Mouse (Mus musculus) Patski (cell line): ENCODE measurements around the gene Map4k3. TPM values are rescaled to one million over a fixed set of nuclear protein-coding genes. Genes with fewer than 3 reads are reported as not detected.

Source experiments
- ATAC-seq: fragments of 100-300 bp; one replicate; pipeline ENCODE4 v1.8.0; 2021
- CTCF ChIA-PET: fragments of 350-600 bp; sonication (Branson Sonifier 250); formaldehyde crosslinking; loops from one replicate; lab custom pipeline; 2022; ENCODE audit warnings: inconsistent platforms; lab: Charles Lee
- POLR2A ChIA-PET: fragments of 350-600 bp; sonication (Branson Sonifier 250); formaldehyde crosslinking; loops from one replicate; lab custom pipeline; 2022; ENCODE audit warnings: antibody characterized with exemption, inconsistent platforms; lab: Charles Lee
- DNase-seq: peaks from one replicate; pipeline ENCODE4 v3.0.0-alpha.2; 2011; ENCODE audit warnings: low read depth, low spot score
- H3K27me3 ChIP-seq: fragments of 371-371 bp; one replicate; pipeline ENCODE4 v1.5.1; 2021
- CTCF ChIP-seq: fragments of 100-300 bp; IDR thresholded peaks from one replicate; pipeline ENCODE4 v1.5.1; 2021
- in situ Hi-C: fragments of 300-500 bp; cut with MboI; formaldehyde crosslinking; loops from 3 replicates; pipeline ENCODE4 v1.11.1; 2018; ENCODE audit warnings: low pct_unique_long_range_greater_than_20kb, mixed read lengths
- polyA plus RNA-seq: library from polyadenylated mRNA; unstranded; gene quantifications from one replicate; pipeline ENCODE4 v1.2.3, GENCODE M21; 2021

Gene Map4k3
- polyA plus RNA-seq, 1 experiment from 2014 or later: 94.2 TPM

GRCm38 (mm10) chr17:80729825-80730224 lies 1.5 kb upstream of the Map4k3 start:
- DNase-seq (no peak), ATAC-seq (no peak)
- no peak for TF ChIP-seq CTCF
- ChIA-PET CTCF (interaction anchor here (1.7 kb wide), 1 partner anchor 26 kb away, joined by 5 read pairs; no protein-coding TSS in a partner anchor), POLR2A (interaction anchor here (0.6 kb wide), 1 partner anchor 26 kb away, joined by 3 read pairs; no protein-coding TSS in a partner anchor)
- no peaks in the 10 kb centered on the region for H3K27me3 ChIP-seq
- in situ Hi-C loops: loop anchor here (5.0 to 10.0 kb wide), 2 partner anchors 37 to 285 kb away; no protein-coding TSS in a partner anchor

DNA sequence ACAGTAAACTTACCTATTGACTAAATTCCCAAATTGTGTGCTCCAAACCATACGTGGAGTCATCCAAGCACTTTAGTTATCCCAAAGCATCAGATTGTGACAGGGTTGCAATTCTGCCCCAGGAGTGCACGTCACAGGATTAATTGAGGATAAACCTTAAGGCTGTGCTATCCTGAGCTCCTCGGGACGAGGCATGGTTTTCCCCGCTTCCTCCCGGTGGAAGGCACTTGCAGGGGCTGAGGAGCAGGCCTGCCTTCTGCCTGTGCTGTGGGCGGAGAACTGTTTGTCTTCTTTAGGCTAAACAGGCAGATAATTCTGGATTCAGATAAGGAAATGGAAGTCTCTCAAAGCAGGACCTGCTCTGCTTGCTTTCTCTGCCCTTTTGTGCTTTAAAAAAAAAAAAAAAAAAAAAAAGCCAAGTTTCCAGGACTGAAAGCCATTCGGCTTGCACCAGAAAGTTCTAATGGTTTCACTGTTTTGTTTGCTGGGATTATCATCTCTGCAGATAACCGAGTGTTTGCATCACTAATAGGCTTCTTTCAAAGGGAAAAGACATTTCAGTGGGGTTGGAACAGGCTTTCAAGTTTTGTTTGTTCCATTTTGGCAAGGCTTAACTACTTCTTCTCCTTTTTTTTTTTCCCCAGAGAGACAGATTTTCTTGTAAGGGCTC lies 930 bp upstream of the Map4k3 start:
- no peak for TF ChIP-seq CTCF
- no peak for DNase-seq
- in situ Hi-C loops: loop anchor here (5.0 to 10.0 kb wide), 2 partner anchors 38 to 286 kb away; no protein-coding TSS in a partner anchor
- POLR2A ChIA-PET: no interaction called here
- CTCF ChIA-PET: interaction anchor here (1.7 kb wide), 1 partner anchor 26 kb away, joined by 5 read pairs; no protein-coding TSS in a partner anchor
- H3K27me3 ChIP-seq: no peaks in the 10 kb centered on the region
- no peak for ATAC-seq

- H3K27me3 ChIP-seq: no peaks in the 10 kb centered on the region
- CTCF ChIA-PET: no interaction called here
- in situ Hi-C loops: loop anchor here (5.0 to 10.0 kb wide), 2 partner anchors 40 to 287 kb away; no protein-coding TSS in a partner anchor
- DNase-seq (no peak), ATAC-seq (peak; percentile 67)
- POLR2A ChIA-PET: interaction anchor here (0.6 to 1.3 kb wide), 6 partner anchors 57 to 281 kb away, joined by 3 to 7 read pairs (median 3); no protein-coding TSS in a partner anchor
- no peak for TF ChIP-seq CTCF
Measured at GRCm38 (mm10) chr17:80727341-80727951, 839 bp downstream of the Map4k3 start.

GRCm38 (mm10) chr17:80726821-80727220 lies 1.5 kb downstream of the Map4k3 start:
- H3K27me3 ChIP-seq: no peaks in the 10 kb centered on the region
- in situ Hi-C loops: loop anchor here (5.0 to 10.0 kb wide), 2 partner anchors 40 to 288 kb away; no protein-coding TSS in a partner anchor
- TF ChIP-seq CTCF: no peak
- DNase-seq (no peak), ATAC-seq (no peak)
- CTCF ChIA-PET: interaction anchor here (1.1 kb wide), 1 partner anchor 14 kb away, joined by 3 read pairs; no protein-coding TSS in a partner anchor
- POLR2A ChIA-PET: interaction anchor here (0.6 to 1.3 kb wide), 7 partner anchors 36 to 282 kb away, joined by 3 to 7 read pairs (median 3); no protein-coding TSS in a partner anchor

DNA sequence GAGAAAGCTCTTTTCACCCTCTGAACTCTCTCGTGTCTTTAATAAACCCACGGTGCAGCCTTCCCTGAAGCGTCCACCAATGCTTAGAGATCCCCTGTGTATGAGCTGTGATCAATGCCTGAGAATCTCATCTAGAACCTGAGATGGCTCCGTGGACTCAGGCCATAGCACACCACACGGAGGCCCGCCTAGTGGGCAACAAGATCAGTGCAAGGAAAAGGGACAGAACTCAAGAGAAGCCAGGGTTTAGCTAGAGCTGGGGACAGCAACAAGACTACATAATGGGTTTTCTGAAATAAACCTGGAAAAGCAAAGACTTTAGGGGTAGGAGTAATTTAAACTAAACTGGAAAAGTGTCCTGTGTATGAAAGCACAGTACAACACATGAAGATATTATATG lies 5.2 kb downstream of the Map4k3 start:
- CTCF ChIA-PET: interaction anchor here (1.5 to 2.2 kb wide), 3 partner anchors 39 to 259 kb away, joined by 4 to 5 read pairs (median 4); no protein-coding TSS in a partner anchor
- TF ChIP-seq CTCF: no peak
- in situ Hi-C loops: loop anchor here (10.0 kb wide), 1 partner anchor 292 kb away; no protein-coding TSS in a partner anchor
- no peak for DNase-seq
- no peaks in the 10 kb centered on the region for H3K27me3 ChIP-seq
- no peak for ATAC-seq
- POLR2A ChIA-PET: interaction anchor here (1.0 kb wide), 1 partner anchor 42 kb away, joined by 4 read pairs; no protein-coding TSS in a partner anchor

GRCm38 (mm10) chr17:80721670-80722069 lies 6.6 kb downstream of the Map4k3 start:
- no peak for DNase-seq
- TF ChIP-seq CTCF: no peak
- H3K27me3 ChIP-seq: no peaks in the 10 kb centered on the region
- POLR2A ChIA-PET: no interaction called here
- CTCF ChIA-PET: interaction anchor here (1.2 to 2.2 kb wide), 4 partner anchors 38 to 261 kb away, joined by 3 to 5 read pairs (median 4); no protein-coding TSS in a partner anchor
- ATAC-seq: peak; percentile 84
- in situ Hi-C loops: loop anchor here (10.0 kb wide), 1 partner anchor 293 kb away; no protein-coding TSS in a partner anchor

DNA sequence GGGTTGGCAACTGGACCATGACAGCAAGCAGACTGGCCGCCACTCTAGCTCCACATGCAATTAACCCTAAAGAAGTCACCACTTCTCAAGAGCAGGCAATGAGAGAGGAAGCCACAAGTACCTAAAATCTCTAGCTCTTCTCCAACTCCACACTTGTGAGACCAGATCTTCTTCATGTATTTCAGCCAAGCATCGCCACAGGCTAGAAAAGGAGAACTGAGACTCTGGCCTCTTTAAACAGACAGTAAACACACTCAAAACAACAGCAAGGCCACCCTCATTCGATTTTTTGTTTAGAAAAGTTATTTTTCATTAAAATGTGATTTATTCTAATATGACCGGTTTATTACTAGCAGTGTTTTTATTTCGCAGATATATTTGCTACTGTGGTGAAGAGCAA lies 9.0 kb downstream of the Map4k3 start:
- ATAC-seq: no peak
- CTCF ChIA-PET: no interaction called here
- DNase-seq: no peak
- in situ Hi-C loops: no loop called here
- H3K27me3 ChIP-seq: no peaks in the 10 kb centered on the region
- POLR2A ChIA-PET: no interaction called here
- TF ChIP-seq CTCF: no peak

DNA sequence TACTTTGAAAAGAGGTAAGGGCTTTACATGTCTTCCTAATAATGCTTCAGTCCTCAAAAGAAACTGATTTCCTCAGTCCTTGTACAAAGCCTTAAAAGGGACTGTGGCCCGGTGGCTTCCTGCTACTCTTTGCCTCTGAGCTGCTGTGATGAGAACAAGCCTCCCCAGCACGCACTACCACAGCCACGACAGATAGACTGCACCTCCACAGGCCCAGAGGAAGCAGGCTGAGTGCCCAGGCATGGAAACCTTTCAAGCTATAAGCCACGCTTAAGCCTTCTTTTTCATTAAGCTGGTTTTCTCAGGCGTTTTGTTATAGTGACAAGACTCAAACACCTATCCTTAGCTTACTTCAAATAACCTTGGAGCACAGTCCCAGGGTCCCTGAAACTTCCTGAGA lies 10.0 kb downstream of the Map4k3 start:
- CTCF ChIA-PET: no interaction called here
- no peak for ATAC-seq
- no peak for DNase-seq
- H3K27me3 ChIP-seq: no peaks in the 10 kb centered on the region
- no peak for TF ChIP-seq CTCF
- in situ Hi-C loops: no loop called here
- POLR2A ChIA-PET: interaction anchor here (0.6 kb wide), 1 partner anchor 492 kb away, joined by 3 read pairs; no protein-coding TSS in a partner anchor

GRCm38 (mm10) chr17:80713588-80713987 lies 14.7 kb downstream of the Map4k3 start:
- no peak for ATAC-seq
- DNase-seq: no peak
- POLR2A ChIA-PET: no interaction called here
- no peaks in the 10 kb centered on the region for H3K27me3 ChIP-seq
- CTCF ChIA-PET: interaction anchor here (0.9 kb wide), 1 partner anchor 269 kb away, joined by 3 read pairs; no protein-coding TSS in a partner anchor
- TF ChIP-seq CTCF: no peak
- in situ Hi-C loops: no loop called here
